ENCODE assay signal across 31 mouse cellular contexts in the genomic region with DNA sequence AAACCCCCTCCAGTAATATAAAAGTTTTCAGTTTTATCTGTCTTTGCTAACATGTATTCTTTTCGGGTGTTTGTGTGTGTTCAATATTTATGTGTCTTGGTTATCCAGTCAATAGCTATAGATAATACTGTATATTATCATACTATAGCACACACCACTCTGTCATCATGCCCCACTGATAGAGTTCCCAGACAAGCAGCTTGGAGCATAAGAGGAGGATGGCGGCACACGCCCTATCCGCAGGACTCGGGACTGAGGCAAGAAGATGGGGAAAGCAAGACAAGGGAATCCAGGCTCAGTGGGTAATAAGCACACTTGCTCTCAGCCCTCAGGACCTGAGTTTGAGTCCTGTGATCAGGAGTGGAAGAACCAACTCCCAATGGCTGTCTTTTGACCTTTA. TPM values are rescaled to one million over a fixed set of nuclear protein-coding genes. Genes with fewer than 3 reads are reported as not detected.
A peak's percentile ranks its signal among the peaks of the same experiment; 100 is the strongest.
DNase-seq lines count a peak whose midpoint lies in the region; ATAC-seq and TF ChIP-seq lines count a peak whose summit lies in the region.
"Had no signal": no experiment of that assay in that cellular context is flagged by ENCODE, and none has a peak within 500 bp of the region (broad histone marks: within the 10 kb centered on the region; RNA-seq: fewer than 3 reads in every experiment).

No protein-coding gene starts in this region.

- H3K4me1 ChIP-seq in intestine, embryonic 15.5 days (replicated peaks): peaks cover 3% of the 10 kb centered on the region; the same call in 1 of the 2 replicates
- H3K4me1 ChIP-seq in intestine, postnatal 0 days (replicated peaks; ENCODE audit: control insufficient read depth, insufficient read depth, low read length): 0 out of 2 replicates have a peak, but pooled peaks cover under 1% of the 10 kb centered on the region
- H3K4me1 ChIP-seq in liver, embryonic 11.5 days (replicated peaks; ENCODE audit: control insufficient read depth, insufficient read depth, low read length): peaks cover 20% of the 10 kb centered on the region
- peaks cover 10% of the 10 kb centered on the region; the same call in 1 of the 2 replicates for H3K4me1 ChIP-seq in liver, postnatal 0 days (ENCODE audit: insufficient read depth)

- H3K4me3 ChIP-seq in intestine, embryonic 15.5 days (replicated peaks): no peak overlapping the region
- no peak overlapping the region for H3K4me3 ChIP-seq in intestine, postnatal 0 days (ENCODE audit: low read depth, low read length)
- no peak overlapping the region for H3K4me3 ChIP-seq in liver, embryonic 11.5 days (ENCODE audit: low read depth, low read length)
- no peak overlapping the region for H3K4me3 ChIP-seq in liver, postnatal 0 days (ENCODE audit: low read depth, low read length)
- H3K4me3 ChIP-seq: embryonic facial prominence, embryonic 12.5 days; heart, adult 2 months; heart, embryonic 13.5 days; hindbrain, embryonic 13.5 days; layer of hippocampus, adult 2 months; limb, embryonic 12.5 days; megakaryocyte, embryonic 14.5 days; neural tube, embryonic 12.5 days had no signal

- peaks cover 12% of the 10 kb centered on the region for H3K36me3 ChIP-seq in intestine, embryonic 15.5 days
- peaks cover 40% of the 10 kb centered on the region for H3K36me3 ChIP-seq in intestine, postnatal 0 days (ENCODE audit: control insufficient read depth, insufficient read depth)
- H3K36me3 ChIP-seq in liver, embryonic 11.5 days (ENCODE audit: control insufficient read depth, insufficient read depth, low read length): peaks cover 9% of the 10 kb centered on the region
- H3K36me3 ChIP-seq in liver, postnatal 0 days (replicated peaks; ENCODE audit: insufficient read depth, low read length): peaks cover 12% of the 10 kb centered on the region

- H3K4me2 ChIP-seq in intestine, embryonic 15.5 days (replicated peaks): no peak overlapping the region
- no peak overlapping the region for H3K4me2 ChIP-seq in intestine, postnatal 0 days (replicated peaks; ENCODE audit: low read depth)
- peak overlapping the region; percentile 37 for H3K4me2 ChIP-seq in liver, embryonic 11.5 days
- H3K4me2 ChIP-seq in liver, postnatal 0 days (ENCODE audit: low read depth, low read length): peak overlapping the region; percentile 54
- H3K4me2 ChIP-seq: embryonic facial prominence, embryonic 12.5 days; heart, embryonic 13.5 days; hindbrain, embryonic 13.5 days; limb, embryonic 12.5 days; neural tube, embryonic 12.5 days had no signal

- DNase-seq in c-Kit-positive CD71-positive TER-119-positive erythroid progenitor cells, embryonic 14.5 days (ENCODE audit: low spot score): peak; percentile 68
- DNase-seq in liver, embryonic 11.5 days (ENCODE audit: low spot score): no peak
- DNase-seq in liver, postnatal 0 days: peak; percentile 36
- no peak for DNase-seq in testis, postnatal 14 days (ENCODE audit: low spot score)
- DNase-seq in lung, postnatal 36 days: no peak
- no peak for DNase-seq in gastrocnemius, postnatal 10 days
- DNase-seq: adrenal gland, postnatal 10 days; cerebellum, adult 11-12 months; cerebellum, postnatal 10 days; gastrocnemius, postnatal 36 days; heart, adult 2 months; heart, postnatal 14 days; kidney, adult 8-10 months; kidney, postnatal 14 days; lung, adult 2 months; lung, postnatal 14 days; midbrain, embryonic 14.5 days; thymus, adult 18-20 months; thymus, postnatal 36 days had no signal

- WGBS in intestine, embryonic 15.5 days: 95% methylated on average over 5 of the region's 5 CpGs
- 96% methylated on average over 5 of the region's 5 CpGs for WGBS in intestine, postnatal 0 days
- 66% methylated on average over 5 of the region's 5 CpGs for WGBS in liver, embryonic 11.5 days
- WGBS in liver, postnatal 0 days (ENCODE audit: insufficient replicate concordance): 77% methylated on average over 5 of the region's 5 CpGs

- no peak overlapping the region for H3K27ac ChIP-seq in intestine, embryonic 15.5 days
- H3K27ac ChIP-seq in intestine, postnatal 0 days (ENCODE audit: low read depth, low read length): no peak overlapping the region
- peak overlapping the region; percentile 76 for H3K27ac ChIP-seq in liver, embryonic 11.5 days (ENCODE audit: low read depth, low read length)
- peak overlapping the region; percentile 76 for H3K27ac ChIP-seq in liver, postnatal 0 days (ENCODE audit: low read depth)
- H3K27ac ChIP-seq: embryonic facial prominence, embryonic 12.5 days; heart, adult 2 months; heart, embryonic 13.5 days; hindbrain, embryonic 13.5 days; layer of hippocampus, adult 2 months; limb, embryonic 12.5 days; neural tube, embryonic 12.5 days had no signal

- no peak overlapping the region for H3K9ac ChIP-seq in intestine, embryonic 15.5 days
- no peak overlapping the region for H3K9ac ChIP-seq in intestine, postnatal 0 days (ENCODE audit: low read depth, low read length)
- H3K9ac ChIP-seq in liver, embryonic 11.5 days (ENCODE audit: low read depth, low read length): no peak overlapping the region
- H3K9ac ChIP-seq in liver, postnatal 0 days (replicated peaks): no peak overlapping the region
- H3K9ac ChIP-seq: embryonic facial prominence, embryonic 12.5 days; heart, embryonic 13.5 days; hindbrain, embryonic 13.5 days; limb, embryonic 12.5 days; neural tube, embryonic 12.5 days had no signal

- TF ChIP-seq CTCF in intestine, postnatal 0 days (IDR thresholded peaks at IDR 0.05; ENCODE audit: low read depth): no peak
- no peak for TF ChIP-seq CTCF in liver, postnatal 0 days (IDR thresholded peaks at IDR 0.05; ENCODE audit: low read depth)

- 0 out of 2 replicates have a peak, but pooled peaks have one; percentile 46 for TF ChIP-seq EP300 in liver, postnatal 0 days (IDR thresholded peaks at IDR 0.05; ENCODE audit: low read depth)

- no peaks in the 10 kb centered on the region for H3K27me3 ChIP-seq in intestine, embryonic 15.5 days (replicated peaks)
- H3K27me3 ChIP-seq in intestine, postnatal 0 days (replicated peaks; ENCODE audit: control insufficient read depth, insufficient read depth, low read length): no peaks in the 10 kb centered on the region
- H3K27me3 ChIP-seq in liver, embryonic 11.5 days (replicated peaks; ENCODE audit: control insufficient read depth, insufficient read depth, low read length): no peaks in the 10 kb centered on the region
- no peaks in the 10 kb centered on the region for H3K27me3 ChIP-seq in liver, postnatal 0 days (ENCODE audit: insufficient read depth, low read length)
- H3K27me3 ChIP-seq: embryonic facial prominence, embryonic 12.5 days; heart, embryonic 13.5 days; hindbrain, embryonic 13.5 days; limb, embryonic 12.5 days; megakaryocyte, embryonic 14.5 days; neural tube, embryonic 12.5 days had no signal

- peak; percentile 63; the same call in 1 of the 2 replicates for ATAC-seq in intestine, embryonic 15.5 days
- ATAC-seq in intestine, postnatal 0 days: no peak
- peak; percentile 94 for ATAC-seq in liver, embryonic 11.5 days (replicated peaks; ENCODE audit: low FRiP score)
- peak; percentile 89 for ATAC-seq in liver, postnatal 0 days
- ATAC-seq: forebrain, embryonic 14.5 days had no signal

- H3K9me3 ChIP-seq in intestine, embryonic 15.5 days: no peaks in the 10 kb centered on the region
- no peaks in the 10 kb centered on the region for H3K9me3 ChIP-seq in intestine, postnatal 0 days (ENCODE audit: control insufficient read depth)
- no peaks in the 10 kb centered on the region for H3K9me3 ChIP-seq in liver, embryonic 11.5 days (ENCODE audit: control insufficient read depth, low read length)
- H3K9me3 ChIP-seq in liver, postnatal 0 days (ENCODE audit: low read length): no peaks in the 10 kb centered on the region
- H3K9me3 ChIP-seq: embryonic facial prominence, embryonic 12.5 days; heart, embryonic 13.5 days; hindbrain, embryonic 13.5 days; limb, embryonic 12.5 days; megakaryocyte, embryonic 14.5 days; neural tube, embryonic 12.5 days had no signal

RNA-seq across cellular contexts. Expression of a gene that starts 5.9 kb away (rescaled TPM):
- 16.4 and 17.3 TPM in 2 replicates for polyA plus RNA-seq in intestine, embryonic 15.5 days (2015; fragmentation: Nextera tagmentation; extraction: Ambion mirVana)
- polyA plus RNA-seq in intestine, postnatal 0 days (2015; fragmentation: Nextera tagmentation; extraction: Ambion mirVana): 10.6 and 14.0 TPM in 2 replicates
- 20.9 and 28.7 TPM in 2 replicates for polyA plus RNA-seq in liver, embryonic 11.5 days (2014; fragmentation: Nextera tagmentation; extraction: Ambion mirVana)
- polyA plus RNA-seq in liver, postnatal 0 days (2015; fragmentation: Nextera tagmentation; extraction: Ambion mirVana): 4.7 and 5.0 TPM in 2 replicates
- total RNA-seq in gastrocnemius, postnatal 10 days (2021): 1 to 10 TPM; 2.7 to 6.0 TPM

RNA-seq across cellular contexts. Expression of a gene that starts 27.0 kb away (rescaled TPM):
- polyA plus RNA-seq in intestine, embryonic 15.5 days (2015; fragmentation: Nextera tagmentation; extraction: Ambion mirVana): not detected in 2 replicates
- polyA plus RNA-seq in intestine, postnatal 0 days (2015; fragmentation: Nextera tagmentation; extraction: Ambion mirVana): 0.33 and 0.35 TPM in 2 replicates
- polyA plus RNA-seq in liver, embryonic 11.5 days (2014; fragmentation: Nextera tagmentation; extraction: Ambion mirVana): not detected in 2 replicates
- polyA plus RNA-seq in liver, postnatal 0 days (2015; fragmentation: Nextera tagmentation; extraction: Ambion mirVana): not detected in 2 replicates
- total RNA-seq in gastrocnemius, postnatal 10 days (2021): 1 to 10 TPM in 1 of 2 experiments, under 1 TPM in 1; 0.42 to 1.1 TPM
- polyA plus RNA-seq: heart, adult 2 months; heart, embryonic 13.5 days; lung, adult 2 months; neural tube, embryonic 12.5 days had no signal

RNA-seq across cellular contexts. Expression of a gene that starts 48.7 kb away (rescaled TPM):
- 2.0 and 2.3 TPM in 2 replicates for polyA plus RNA-seq in intestine, embryonic 15.5 days (2015; fragmentation: Nextera tagmentation; extraction: Ambion mirVana)
- 3.6 and 4.3 TPM in 2 replicates for polyA plus RNA-seq in intestine, postnatal 0 days (2015; fragmentation: Nextera tagmentation; extraction: Ambion mirVana)
- 0.23 and 0.26 TPM in 2 replicates for polyA plus RNA-seq in liver, embryonic 11.5 days (2014; fragmentation: Nextera tagmentation; extraction: Ambion mirVana)
- polyA plus RNA-seq in liver, postnatal 0 days (2015; fragmentation: Nextera tagmentation; extraction: Ambion mirVana): not detected in 2 replicates
- total RNA-seq in gastrocnemius, postnatal 10 days (2021): under 1 TPM; 0.59 to 0.72 TPM
- total RNA-seq: layer of hippocampus, adult 2 months; layer of hippocampus, postnatal 25 days had no signal
- polyA plus RNA-seq: brain, embryonic 14.5 days had no signal

Comparison
In these comparisons a context has a peak if more than half of its experiments do, and no peak if none do; other contexts are left out.
1. DNase-seq: peak in c-Kit-positive CD71-positive TER-119-positive erythroid progenitor cells, embryonic 14.5 days (single experiment) and liver, postnatal 0 days (single experiment); none in liver, embryonic 11.5 days (single experiment), testis, postnatal 14 days (single experiment), lung, postnatal 36 days (single experiment) and gastrocnemius, postnatal 10 days (single experiment).
2. H3K27ac ChIP-seq: peak in liver, embryonic 11.5 days (single experiment) and liver, postnatal 0 days (single experiment); none in intestine, embryonic 15.5 days (single experiment) and intestine, postnatal 0 days (single experiment).
3. H3K4me2 ChIP-seq: peak in liver, embryonic 11.5 days (single experiment) and liver, postnatal 0 days (single experiment); none in intestine, embryonic 15.5 days (single experiment) and intestine, postnatal 0 days (single experiment).